Mouse (Mus musculus) monocyte, adult 5-6 weeks (primary cell): Measurements from ENCODE around the gene Calm2. TPM values are rescaled to one million over a fixed set of nuclear protein-coding genes. Genes with fewer than 3 reads are reported as not detected.

Experiments
- ATAC-seq: fragments of 153-309, 156-312 bp; replicated peaks from 2 replicates; pipeline ENCODE4 v1.8.0; 2017; ENCODE audit warnings: mild to moderate bottlenecking; ENCODE audit not compliant: low TSS enrichment, insufficient number of reproducible peaks, severe bottlenecking, poor library complexity, low FRiP score
- total RNA-seq: library from RNA; stranded (forward); fragments of 200-1000, 200-491, 200-594 nt; gene quantifications from 3 replicates; pipeline ENCODE4 v1.2.3, GENCODE M21; 2017

Gene Calm2
- total RNA-seq, 1 experiment from 2014 or later, result 2,308 TPM

DNA sequence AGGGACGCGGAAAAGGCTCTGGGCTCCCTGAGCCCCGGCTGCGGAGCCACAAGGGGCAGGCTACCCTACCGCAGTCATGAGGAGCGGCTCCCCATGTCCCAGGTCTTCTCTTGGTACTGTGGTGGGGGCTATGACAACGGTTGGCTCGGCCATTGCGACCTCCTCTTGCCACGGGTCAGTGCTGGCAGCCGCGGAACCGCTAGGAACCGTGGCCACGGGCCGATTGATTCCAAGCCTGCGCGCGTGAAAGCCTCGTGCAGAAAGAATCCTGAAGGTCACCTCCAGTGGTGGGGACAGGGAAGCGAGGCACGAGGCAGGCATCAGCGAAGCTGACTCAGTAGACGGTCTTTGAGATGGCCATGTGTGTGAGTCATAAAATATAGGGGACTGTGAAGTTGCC lies 19.2 kb downstream of the Calm2 start, which contains the start of gene Stpg4:
Gene Stpg4, minus strand, starts transcription at position 231 of the 400 bp plus-strand sequence.
- ATAC-seq, result no peak

DNA sequence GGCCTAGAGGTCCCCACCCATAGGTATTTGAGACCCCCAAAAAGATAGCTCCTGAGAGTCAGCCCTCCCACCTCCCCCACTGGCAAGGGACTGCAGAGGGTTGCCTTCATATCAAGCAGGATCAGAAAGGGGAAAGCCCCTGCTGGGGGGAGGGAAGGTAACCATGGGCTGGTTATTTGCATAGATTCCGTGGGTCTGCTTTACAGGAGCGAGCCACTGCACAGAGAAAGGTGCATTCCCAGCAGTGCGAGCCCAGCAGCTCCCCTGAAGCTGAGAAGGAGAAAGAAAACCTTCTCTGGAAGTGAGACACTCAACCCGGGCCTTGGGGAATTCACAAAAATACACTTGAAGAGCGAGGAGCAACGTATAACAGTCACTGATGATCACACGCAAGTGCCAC lies 28.7 kb downstream of the Calm2 start:
- no peak for ATAC-seq

DNA sequence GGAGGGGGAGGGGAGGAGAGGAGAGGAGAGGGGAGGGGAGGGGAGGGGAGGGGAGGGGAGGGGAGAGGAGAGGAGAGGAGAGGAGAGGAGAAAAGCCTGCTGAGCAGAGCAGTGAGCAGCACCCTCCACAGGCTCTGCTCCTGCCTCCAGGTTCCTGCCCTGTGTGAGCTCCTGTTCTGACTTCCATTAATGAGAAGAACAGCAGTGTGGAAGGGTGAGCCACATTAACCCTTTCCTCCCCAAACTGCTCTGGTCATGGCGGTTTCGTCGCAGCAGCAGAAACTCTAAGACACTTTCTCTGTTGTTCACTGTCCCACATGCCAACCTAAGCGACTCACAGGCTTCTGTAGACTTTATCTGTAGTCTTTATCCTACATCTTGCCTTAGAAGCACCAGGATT lies 40.1 kb downstream of the Calm2 start:
- ATAC-seq, result no peak

DNA sequence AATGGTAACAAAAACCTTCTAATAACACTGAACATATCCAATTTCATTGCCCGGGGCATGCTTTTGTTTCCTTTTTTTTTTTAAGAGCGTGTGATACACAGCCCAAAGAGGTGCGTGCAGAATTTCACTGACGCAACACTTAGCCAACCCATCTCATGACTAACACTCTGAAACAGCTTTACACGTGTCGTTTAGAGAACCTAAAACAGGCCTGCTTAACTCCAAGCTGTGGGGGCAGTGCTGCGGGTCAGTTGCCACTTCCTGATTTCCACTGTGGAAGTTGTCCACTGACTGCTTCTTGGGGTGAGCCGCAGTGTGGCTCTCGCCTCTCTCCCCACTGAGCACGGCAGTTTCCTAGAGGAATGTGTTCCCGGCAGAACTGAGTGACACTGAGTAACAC lies 41.2 kb downstream of the Calm2 start:
- ATAC-seq, result peak; percentile 99

DNA sequence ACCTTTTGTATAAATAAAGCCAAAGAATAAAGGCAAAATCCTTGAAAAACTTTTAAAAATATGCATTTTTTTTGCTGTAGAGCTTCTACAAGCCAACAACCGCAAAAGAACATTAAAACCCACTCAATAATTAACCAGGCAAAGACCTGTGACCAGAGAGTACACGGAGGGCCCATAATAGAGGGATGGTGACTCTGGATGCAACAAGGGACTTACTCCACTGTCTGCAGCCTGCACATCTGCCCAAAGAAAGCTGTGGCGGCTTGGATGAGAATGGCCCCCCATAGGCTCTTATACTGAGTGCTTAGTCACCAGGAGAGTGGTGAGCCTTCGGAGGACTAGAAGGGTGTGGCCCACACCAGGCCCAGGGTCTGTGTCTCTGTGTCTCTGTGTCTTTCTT lies 43.3 kb downstream of the Calm2 start:
- ATAC-seq, result no peak

DNA sequence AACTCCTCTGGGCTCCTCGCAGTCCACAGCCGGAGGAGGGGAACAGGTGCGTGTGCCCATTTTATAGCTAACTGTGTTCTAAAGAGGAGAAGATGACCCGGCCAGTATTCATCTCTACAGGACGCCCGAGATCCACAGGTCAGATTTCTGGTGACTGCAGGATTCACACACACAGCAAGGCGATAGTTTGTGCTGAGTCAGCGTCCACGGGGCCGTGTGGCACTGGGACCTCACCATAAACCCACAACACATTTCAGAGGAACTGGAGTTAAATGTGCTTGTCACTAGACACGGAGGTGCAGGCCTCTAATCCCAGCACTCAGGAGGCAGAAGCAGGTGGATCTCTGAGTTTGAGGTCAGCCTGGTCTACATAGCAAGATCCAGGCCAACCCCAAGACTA lies 44.3 kb downstream of the Calm2 start:
- no peak for ATAC-seq

DNA sequence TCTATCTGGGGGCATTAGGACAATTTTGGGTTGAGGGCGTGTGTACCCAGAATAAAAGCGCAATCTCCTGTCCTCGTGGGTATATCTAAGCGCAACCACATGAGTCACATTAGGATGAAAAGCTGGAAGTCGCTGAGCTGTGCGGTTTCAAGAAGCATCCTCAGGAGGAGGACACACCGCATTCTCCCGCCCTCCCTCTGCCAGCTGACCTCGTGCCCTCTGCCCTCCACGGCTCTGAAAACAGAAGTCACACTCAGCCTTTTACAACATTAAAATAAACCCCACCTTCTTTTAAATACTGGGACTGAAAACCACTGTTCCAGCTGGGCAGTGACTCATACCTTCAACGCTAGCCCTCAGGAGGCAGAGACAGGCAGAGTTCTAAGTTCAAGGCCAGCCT lies 49.6 kb downstream of the Calm2 start:
- ATAC-seq, result peak; percentile 89

DNA sequence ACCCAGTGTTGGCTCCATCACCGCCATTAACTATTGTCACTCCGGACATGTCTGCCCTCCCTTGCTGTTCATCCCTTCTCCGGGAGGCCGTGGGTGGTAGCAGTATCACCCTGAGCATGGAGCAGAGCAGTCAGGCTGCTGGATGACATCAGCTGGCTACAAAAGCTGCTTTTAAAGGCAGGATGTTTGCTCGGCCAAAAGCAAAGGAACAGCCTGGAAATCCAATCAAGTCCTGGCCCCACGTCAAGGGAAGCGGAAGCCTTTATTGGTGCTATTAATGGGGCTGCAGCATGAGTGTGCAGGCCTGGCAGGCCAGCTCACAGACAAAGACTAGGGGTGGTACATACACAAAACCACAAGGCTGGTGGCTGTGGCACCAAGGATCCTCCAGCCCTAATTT lies 55.5 kb downstream of the Calm2 start:
- ATAC-seq, result no peak

DNA sequence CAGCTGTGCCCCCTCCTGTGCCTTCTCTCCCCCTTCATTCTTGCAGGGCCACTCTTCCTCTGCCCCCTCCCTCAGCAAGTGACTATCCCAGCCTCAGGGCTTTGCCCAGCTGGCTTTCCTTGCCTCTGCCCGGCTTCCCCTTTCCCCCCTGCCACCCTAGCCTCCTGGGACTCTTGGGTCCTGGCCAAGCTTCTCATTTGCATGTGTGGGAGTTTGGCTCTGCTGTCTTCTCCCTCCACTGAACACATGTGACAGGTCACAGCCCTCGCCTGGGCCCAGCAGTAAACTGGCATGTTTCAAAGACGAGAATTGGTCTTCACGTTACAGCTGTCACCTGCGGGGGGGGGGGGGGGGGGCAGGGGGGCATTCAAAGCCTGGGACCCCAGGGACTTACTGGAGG lies 59.7 kb downstream of the Calm2 start:
- ATAC-seq, result no peak

DNA sequence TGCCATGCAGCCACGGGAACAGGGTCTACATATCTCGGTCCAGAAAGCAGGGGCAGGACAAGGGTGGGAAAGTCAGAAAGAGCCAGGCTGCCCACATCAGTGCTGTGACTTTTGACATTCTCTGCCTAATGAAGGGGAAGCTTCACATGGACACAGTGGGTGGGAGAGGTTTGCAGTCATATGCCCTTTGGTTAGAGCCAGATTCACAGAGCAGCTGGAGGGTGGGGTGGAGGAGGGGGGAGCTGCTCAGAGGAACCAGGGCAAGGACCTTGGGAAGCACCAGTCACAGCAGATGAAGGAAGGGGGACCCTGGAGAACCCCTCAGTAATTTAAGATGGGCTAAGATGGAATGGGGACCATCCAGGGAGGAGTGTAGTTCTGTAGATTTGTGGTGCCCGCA lies 60.9 kb downstream of the Calm2 start:
- ATAC-seq, result no peak

Other genes starting within 250 kb of the Calm2 start
- 35.9 to 41.6 TPM (median 36.0 TPM) in 3 replicates for gene Mcfd2, start 181.0 kb downstream of the Calm2 start, total RNA-seq
- 126 to 169 TPM (median 150 TPM) in 3 replicates for gene Ttc7, start 164.0 kb downstream of the Calm2 start, total RNA-seq
- gene Stpg4, start 19.2 kb downstream of the Calm2 start, total RNA-seq, result not detected in 3 replicates
- 0.19 to 2.6 TPM (median 1.8 TPM) in 3 replicates for gene Epcam, start 189.0 kb upstream of the Calm2 start, total RNA-seq
- gene Msh2, start 225.4 kb upstream of the Calm2 start, total RNA-seq, result 23.8 to 67.9 TPM (median 47.0 TPM) in 3 replicates